Mouse (Mus musculus) neural tube, embryonic 13.5 days (tissue): Measurements from ENCODE around the gene Malsu1. TPM values are rescaled to one million over a fixed set of nuclear protein-coding genes. Genes with fewer than 3 reads are reported as not detected.

Experiments used
- ATAC-seq: fragments of 200-750 bp; cut with Nextera tagmentation; 2 replicates; pipeline ENCODE4 v1.8.0; 2017; ENCODE audit warnings: low read depth, mild to moderate bottlenecking, moderate TSS enrichment, moderate library complexity
- H3K27ac ChIP-seq: fragments of 300-500 bp; sonication (generic); replicated peaks from 2 replicates; pipeline ENCODE4 v1.5.1; 2015; ENCODE audit warnings: moderate library complexity, mild to moderate bottlenecking, inconsistent platforms
- H3K27me3 ChIP-seq: fragments of 300-500 bp; sonication (generic); 2 replicates; pipeline ENCODE4 v1.6.1; 2015; ENCODE audit warnings: mild to moderate bottlenecking, inconsistent platforms
- H3K36me3 ChIP-seq: fragments of 300-500 bp; sonication (generic); 2 replicates; pipeline ENCODE4 v1.6.1; 2015; ENCODE audit warnings: mild to moderate bottlenecking, inconsistent platforms
- H3K4me1 ChIP-seq: fragments of 300-500 bp; sonication (generic); replicated peaks from 2 replicates; pipeline ENCODE4 v1.6.1; 2015; ENCODE audit warnings: inconsistent platforms
- H3K4me2 ChIP-seq: fragments of 300-500 bp; sonication (generic); 2 replicates; pipeline ENCODE4 v1.6.1; 2015; ENCODE audit warnings: inconsistent platforms, mild to moderate bottlenecking, moderate library complexity
- H3K4me3 ChIP-seq: fragments of 300-500 bp; sonication (generic); 2 replicates; pipeline ENCODE4 v1.5.1; 2015; ENCODE audit warnings: mild to moderate bottlenecking, inconsistent platforms
- H3K9ac ChIP-seq: fragments of 300-500 bp; sonication (generic); 2 replicates; pipeline ENCODE4 v1.6.1; 2015; ENCODE audit warnings: moderate library complexity, mild to moderate bottlenecking, inconsistent platforms
- H3K9me3 ChIP-seq: fragments of 300-500 bp; sonication (generic); 2 replicates; pipeline ENCODE4 v1.6.1; 2016; ENCODE audit warnings: inconsistent platforms
- WGBS: fragments of 180-500 bp; shearing (Covaris S2); methylation state at CpG from one replicate; pipeline ENCODE4 v1.1.7; 2015; 5-methylcytosine and 5-hydroxymethylcytosine counted together
- polyA plus RNA-seq: library from polyadenylated mRNA; unstranded; fragments of >200 nt; fragmentation: Nextera tagmentation; extraction: Ambion mirVana; gene quantifications from 2 replicates; pipeline ENCODE4 v1.2.1, GENCODE M21; 2015

Malsu1 gene
- polyA plus RNA-seq, 1 experiment from 2014 or later: 70.2 TPM

DNA sequence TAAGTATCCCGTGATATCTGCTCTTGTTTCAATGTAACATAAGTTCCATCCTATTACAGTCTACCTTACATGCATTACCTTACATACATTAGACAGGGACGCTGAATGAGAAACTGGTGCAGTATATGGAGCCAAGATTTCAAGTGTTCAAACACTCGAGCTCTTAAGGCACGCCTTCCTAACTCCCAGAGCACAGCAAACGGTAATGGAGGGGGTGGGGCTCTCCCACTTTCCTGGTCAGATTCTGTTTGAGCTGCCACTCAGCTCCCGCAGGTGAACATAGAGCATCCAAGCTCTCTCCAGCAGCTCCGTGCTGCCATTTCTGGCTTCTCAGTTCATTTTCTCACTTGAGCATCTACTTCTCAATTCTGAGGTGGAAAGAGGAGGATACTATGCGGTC is 44.9 kb downstream of the Malsu1 start:
- Histone ChIP-seq H3K4me3 (no peak overlapping the region), H3K9me3 (no peaks in the 10 kb centered on the region), H3K4me1 (peaks cover 18% of the 10 kb centered on the region), H3K4me2 (no peak overlapping the region), H3K27ac (no peak overlapping the region), H3K9ac (no peak overlapping the region), H3K36me3 (peaks cover 25% of the 10 kb centered on the region), H3K27me3 (no peaks in the 10 kb centered on the region)
- 87% methylated on average over 8 of the region's 8 CpGs for WGBS
- no peak for ATAC-seq

GRCm38 (mm10) chr6:49119462-49120135 is 46.0 kb downstream of the Malsu1 start:
- H3K27me3 ChIP-seq: no peaks in the 10 kb centered on the region
- no peak overlapping the region for H3K4me2 ChIP-seq
- ATAC-seq: no peak
- no peak overlapping the region for H3K9ac ChIP-seq
- 81% methylated on average over 1 of the region's 1 CpGs for WGBS
- no peak overlapping the region for H3K4me3 ChIP-seq
- H3K4me1 ChIP-seq: peaks cover 12% of the 10 kb centered on the region
- H3K36me3 ChIP-seq: peaks cover 21% of the 10 kb centered on the region
- H3K9me3 ChIP-seq: no peaks in the 10 kb centered on the region
- peak overlapping the region; percentile 20; the same call in 1 of the 2 replicates for H3K27ac ChIP-seq

GRCm38 (mm10) chr6:49120370-49120769 is 46.8 kb downstream of the Malsu1 start:
- H3K9me3 ChIP-seq: no peaks in the 10 kb centered on the region
- H3K9ac ChIP-seq: no peak overlapping the region
- H3K4me1 ChIP-seq: peaks cover 12% of the 10 kb centered on the region
- no peak for ATAC-seq
- 91% methylated on average over 3 of the region's 3 CpGs for WGBS
- H3K4me2 ChIP-seq: no peak overlapping the region
- no peak overlapping the region for H3K4me3 ChIP-seq
- no peaks in the 10 kb centered on the region for H3K27me3 ChIP-seq
- peaks cover 23% of the 10 kb centered on the region for H3K36me3 ChIP-seq
- H3K27ac ChIP-seq: no peak overlapping the region

GRCm38 (mm10) chr6:49130328-49130727 is 56.7 kb downstream of the Malsu1 start:
- H3K36me3 ChIP-seq: peaks cover 8% of the 10 kb centered on the region; the same call in 1 of the 2 replicates
- H3K4me2 ChIP-seq: no peak overlapping the region
- no peak overlapping the region for H3K4me3 ChIP-seq
- H3K9me3 ChIP-seq: no peaks in the 10 kb centered on the region
- ATAC-seq: no peak
- H3K27ac ChIP-seq: no peak overlapping the region
- H3K4me1 ChIP-seq: peaks cover 21% of the 10 kb centered on the region; the same call in 1 of the 2 replicates
- H3K9ac ChIP-seq: no peak overlapping the region
- no peaks in the 10 kb centered on the region for H3K27me3 ChIP-seq

GRCm38 (mm10) chr6:49131855-49132254 is 58.3 kb downstream of the Malsu1 start:
- ATAC-seq: no peak
- WGBS: 72% methylated on average over 9 of the region's 9 CpGs
- no peaks in the 10 kb centered on the region for H3K27me3 ChIP-seq
- H3K4me1 ChIP-seq: peaks cover 29% of the 10 kb centered on the region; the same call in 1 of the 2 replicates
- no peak overlapping the region for H3K27ac ChIP-seq
- no peak overlapping the region for H3K4me2 ChIP-seq
- peaks cover 6% of the 10 kb centered on the region; the same call in 1 of the 2 replicates for H3K36me3 ChIP-seq
- H3K9ac ChIP-seq: no peak overlapping the region
- no peaks in the 10 kb centered on the region for H3K9me3 ChIP-seq
- H3K4me3 ChIP-seq: no peak overlapping the region

DNA sequence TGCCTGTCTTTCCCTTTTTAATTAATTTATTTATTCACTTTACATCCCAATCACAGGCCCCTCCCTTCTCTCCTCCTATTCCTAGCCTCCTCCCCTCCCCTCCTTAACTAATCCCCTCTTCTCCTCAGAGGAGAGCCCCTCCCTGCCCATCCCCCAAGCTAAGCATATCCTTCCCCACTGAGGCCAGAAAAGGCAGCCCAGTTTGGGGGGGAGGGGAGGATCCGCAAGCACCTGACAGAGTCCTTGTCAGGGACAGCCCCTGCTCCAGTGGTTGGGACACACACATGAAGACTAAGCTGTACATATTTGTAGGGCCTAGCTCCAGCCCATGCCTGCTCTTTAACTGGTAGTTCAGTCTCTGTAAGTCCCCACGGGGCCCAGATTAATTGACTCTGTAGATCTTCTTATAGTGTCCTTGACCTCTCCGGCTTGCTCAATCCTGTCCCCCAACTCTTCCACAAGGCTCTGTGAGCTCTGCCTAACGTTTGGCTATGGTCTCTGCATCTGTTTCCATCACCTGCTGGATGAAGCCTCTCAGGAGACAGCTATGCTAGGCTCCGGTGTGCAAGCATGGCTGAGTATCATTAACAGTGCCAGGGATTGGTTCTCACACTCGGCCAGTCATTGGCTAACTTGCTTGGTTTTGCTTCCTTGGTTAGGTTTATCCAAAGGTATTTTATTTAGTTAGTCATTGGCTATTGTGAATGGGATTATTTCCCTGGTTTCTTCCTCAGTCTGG is 58.9 kb downstream of the Malsu1 start:
- Histone ChIP-seq H3K9me3 (no peaks in the 10 kb centered on the region), H3K4me1 (peaks cover 29% of the 10 kb centered on the region; the same call in 1 of the 2 replicates), H3K27me3 (no peaks in the 10 kb centered on the region), H3K9ac (no peak overlapping the region), H3K36me3 (peaks cover 6% of the 10 kb centered on the region; the same call in 1 of the 2 replicates), H3K27ac (no peak overlapping the region), H3K4me3 (no peak overlapping the region), H3K4me2 (no peak overlapping the region)
- 55% methylated on average over 6 of the region's 6 CpGs for WGBS
- ATAC-seq: no peak

Other genes starting within 250 kb of the Malsu1 start
- 22.8 and 30.5 TPM in 2 replicates for gene Tmem176a, start 232.9 kb upstream of the Malsu1 start, polyA plus RNA-seq
- gene Tmem176b, start 232.3 kb upstream of the Malsu1 start, polyA plus RNA-seq: 127 and 151 TPM in 2 replicates
- gene Aoc1, start 200.9 kb upstream of the Malsu1 start, polyA plus RNA-seq: not detected in 2 replicates
- gene 1600015I10Rik, start 143.9 kb upstream of the Malsu1 start, polyA plus RNA-seq: not detected in 2 replicates
- gene Doxl2, start 98.8 kb upstream of the Malsu1 start, polyA plus RNA-seq: not detected in 2 replicates
- gene Svs1, start 86.9 kb upstream of the Malsu1 start, polyA plus RNA-seq: not detected in 2 replicates
- 0.31 and 0.74 TPM in 2 replicates for gene Gpnmb, start 37.2 kb upstream of the Malsu1 start, polyA plus RNA-seq
- gene Igf2bp3, start 141.2 kb downstream of the Malsu1 start, polyA plus RNA-seq: 40.9 and 47.2 TPM in 2 replicates
- gene Tra2a, start 190.2 kb downstream of the Malsu1 start, polyA plus RNA-seq: 140 and 154 TPM in 2 replicates
- gene Ccdc126, start 245.5 kb downstream of the Malsu1 start, polyA plus RNA-seq: 8.8 and 11.6 TPM in 2 replicates